Mouse (Mus musculus) midbrain, embryonic 16.5 days (tissue): ENCODE measurements around the gene Preb. TPM values are rescaled to one million over a fixed set of nuclear protein-coding genes. Genes with fewer than 3 reads are reported as not detected.

Experiments used
- ATAC-seq: fragments of 200-750 bp; cut with Nextera tagmentation; 2 replicates; pipeline ENCODE4 v1.8.0; 2017; ENCODE audit warnings: moderate TSS enrichment
- H3K27ac ChIP-seq: fragments of 300-500 bp; sonication (generic); 2 replicates; pipeline ENCODE4 v1.5.1; 2014; ENCODE audit warnings: mild to moderate bottlenecking, low read length, mixed read lengths
- H3K27me3 ChIP-seq: fragments of 300-500 bp; sonication (generic); 2 replicates; pipeline ENCODE4 v1.6.1; 2014; ENCODE audit warnings: low read depth, low read length, mixed read lengths; ENCODE audit not compliant: control insufficient read depth, insufficient read depth
- H3K36me3 ChIP-seq: fragments of 300-500 bp; sonication (generic); 2 replicates; pipeline ENCODE4 v1.6.1; 2014; ENCODE audit warnings: mild to moderate bottlenecking, low read length, moderate library complexity, mixed read lengths; ENCODE audit not compliant: control insufficient read depth, insufficient read depth
- H3K4me1 ChIP-seq: fragments of 300-500 bp; sonication (generic); 2 replicates; pipeline ENCODE4 v1.6.1; 2014; ENCODE audit warnings: mild to moderate bottlenecking, low read length, mixed read lengths; ENCODE audit not compliant: control insufficient read depth, insufficient read depth
- H3K4me2 ChIP-seq: fragments of 300-500 bp; sonication (generic); 2 replicates; pipeline ENCODE4 v1.6.1; 2014; ENCODE audit warnings: mild to moderate bottlenecking, low read length, mixed read lengths
- H3K4me3 ChIP-seq: fragments of 300-500 bp; sonication (generic); 2 replicates; pipeline ENCODE4 v1.5.1; 2014; ENCODE audit warnings: low read depth, mild to moderate bottlenecking, low read length, moderate library complexity, mixed read lengths
- H3K9ac ChIP-seq: fragments of 300-500 bp; sonication (generic); 2 replicates; pipeline ENCODE4 v1.6.1; 2014; ENCODE audit warnings: low read depth, low read length, mixed read lengths
- H3K9me3 ChIP-seq: fragments of 300-500 bp; sonication (generic); replicated peaks from 2 replicates; pipeline ENCODE4 v1.6.1; 2014; ENCODE audit warnings: mild to moderate bottlenecking, low read length, mixed read lengths; ENCODE audit not compliant: control insufficient read depth, poor library complexity, severe bottlenecking
- WGBS: fragments of 180-500 bp; shearing (Covaris S2); extraction: QIAGEN DNeasy Blood & Tissue Kit; methylation state at CpG from one replicate; pipeline ENCODE4 v1.1.7; 2014; 5-methylcytosine and 5-hydroxymethylcytosine counted together
- polyA plus RNA-seq: library from polyadenylated mRNA; unstranded; fragments of >200 nt; fragmentation: Nextera tagmentation; extraction: Ambion mirVana; gene quantifications from 2 replicates; pipeline ENCODE4 v1.2.1, GENCODE M21; 2015

The Preb gene
- polyA plus RNA-seq, 1 experiment from 2014 or later, result 102 TPM

DNA sequence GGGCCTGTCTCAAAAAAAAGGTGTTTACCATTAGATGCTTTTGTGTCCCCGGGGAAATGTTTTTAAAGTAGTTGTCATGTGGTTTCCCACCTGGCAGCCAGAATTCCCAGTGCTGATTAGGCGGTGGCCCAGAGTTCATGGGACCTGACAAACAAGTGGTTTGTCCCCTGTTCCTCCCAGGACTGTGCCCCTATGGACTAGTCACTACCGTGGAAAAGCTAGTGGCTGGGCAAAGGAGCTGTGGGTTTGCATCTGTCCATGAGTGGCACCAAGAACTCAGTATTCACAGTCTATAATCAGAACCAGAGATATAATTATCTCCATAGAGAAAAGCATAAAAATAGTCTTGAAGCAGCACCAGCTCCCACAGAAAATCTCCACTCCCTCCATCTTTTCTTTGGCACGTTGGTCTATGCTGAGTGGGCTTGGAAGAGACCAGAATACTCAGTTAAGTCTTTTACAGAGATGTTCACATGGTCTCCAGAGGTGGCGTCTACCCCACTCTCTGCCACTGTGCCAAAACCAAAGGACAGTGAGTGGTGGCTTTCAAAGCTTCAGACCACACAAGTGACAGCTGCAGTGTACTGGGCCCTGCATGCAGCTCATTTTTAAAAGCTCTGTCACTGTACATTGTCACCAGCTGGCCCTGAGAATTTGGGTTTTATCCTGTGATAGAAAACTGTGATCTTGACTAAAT is 33.0 kb upstream of the Preb start:
- no peaks in the 10 kb centered on the region for H3K36me3 ChIP-seq
- no peaks in the 10 kb centered on the region for H3K4me1 ChIP-seq
- no peak overlapping the region for H3K9ac ChIP-seq
- H3K4me3 ChIP-seq, result no peak overlapping the region
- WGBS, result 73% methylated on average over 5 of the region's 5 CpGs
- no peak for ATAC-seq
- no peaks in the 10 kb centered on the region; the same call in 1 of the 2 replicates for H3K9me3 ChIP-seq
- H3K27me3 ChIP-seq, result no peaks in the 10 kb centered on the region
- no peak overlapping the region for H3K4me2 ChIP-seq
- H3K27ac ChIP-seq, result no peak overlapping the region

GRCm38 (mm10) chr5:30982357-30982756 is 22.2 kb upstream of the Preb start:
- Histone ChIP-seq H3K4me3 (no peak overlapping the region), H3K27me3 (no peaks in the 10 kb centered on the region), H3K9ac (no peak overlapping the region), H3K27ac (no peak overlapping the region), H3K9me3 (no peaks in the 10 kb centered on the region), H3K4me2 (no peak overlapping the region), H3K4me1 (no peaks in the 10 kb centered on the region), H3K36me3 (no peaks in the 10 kb centered on the region)
- 19% methylated on average over 2 of the region's 2 CpGs for WGBS
- ATAC-seq, result no peak

GRCm38 (mm10) chr5:30974870-30975656 is 14.9 kb upstream of the Preb start:
- H3K9me3 ChIP-seq, result no peaks in the 10 kb centered on the region
- no peak overlapping the region for H3K9ac ChIP-seq
- H3K36me3 ChIP-seq, result no peaks in the 10 kb centered on the region
- no peak for ATAC-seq
- H3K4me2 ChIP-seq, result no peak overlapping the region
- no peak overlapping the region for H3K4me3 ChIP-seq
- H3K27ac ChIP-seq, result no peak overlapping the region
- no peaks in the 10 kb centered on the region for H3K27me3 ChIP-seq
- no peaks in the 10 kb centered on the region for H3K4me1 ChIP-seq
- WGBS, result 75% methylated on average over 9 of the region's 9 CpGs

DNA sequence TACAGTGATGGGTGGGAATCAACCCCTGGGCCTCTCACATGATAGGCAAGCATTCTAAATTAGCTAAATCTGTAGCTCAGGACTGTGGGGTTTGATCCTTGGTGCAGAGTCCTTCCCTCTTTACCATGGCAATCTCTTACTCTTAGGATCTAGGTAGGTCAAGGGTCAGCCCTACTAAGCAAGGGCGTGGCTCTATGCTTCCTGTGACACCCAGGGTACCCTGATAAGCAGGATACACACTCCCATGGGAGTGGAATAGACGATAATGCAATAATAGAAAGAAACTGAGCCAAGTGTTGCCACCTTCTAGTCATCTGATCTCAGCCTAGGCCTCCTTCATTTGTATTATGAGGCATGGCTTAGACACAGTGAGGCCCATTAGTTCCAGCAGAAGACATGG is 9.3 kb upstream of the Preb start:
- H3K4me2 ChIP-seq, result no peak overlapping the region
- no peak overlapping the region for H3K9ac ChIP-seq
- H3K36me3 ChIP-seq, result no peaks in the 10 kb centered on the region
- H3K4me1 ChIP-seq, result no peaks in the 10 kb centered on the region
- no peaks in the 10 kb centered on the region for H3K27me3 ChIP-seq
- H3K4me3 ChIP-seq, result no peak overlapping the region
- no peaks in the 10 kb centered on the region for H3K9me3 ChIP-seq
- H3K27ac ChIP-seq, result no peak overlapping the region
- 68% methylated on average over 2 of the region's 2 CpGs for whole genome bisulfite sequencing
- ATAC-seq, result no peak

GRCm38 (mm10) chr5:30968416-30968815 is 8.3 kb upstream of the Preb start, which contains the start of gene Tcf23:
Gene Tcf23, plus strand, starts transcription at chr5:30968662.
- no peak within 1 kb of the TSS for H3K9ac ChIP-seq
- no peaks in the 10 kb centered on the region for H3K36me3 ChIP-seq
- H3K9me3 ChIP-seq, result no peaks in the 10 kb centered on the region
- 0 out of 2 replicates have a peak, but pooled peaks cover 2% of the 10 kb centered on the region for H3K27me3 ChIP-seq
- WGBS, result 70% methylated on average over 8 of the region's 8 CpGs
- no peak within 1 kb of the TSS for H3K4me3 ChIP-seq
- H3K4me1 ChIP-seq, result no peaks in the 10 kb centered on the region
- no peak for ATAC-seq
- no peak within 1 kb of the TSS for H3K4me2 ChIP-seq
- H3K27ac ChIP-seq, result no peak within 1 kb of the TSS

DNA sequence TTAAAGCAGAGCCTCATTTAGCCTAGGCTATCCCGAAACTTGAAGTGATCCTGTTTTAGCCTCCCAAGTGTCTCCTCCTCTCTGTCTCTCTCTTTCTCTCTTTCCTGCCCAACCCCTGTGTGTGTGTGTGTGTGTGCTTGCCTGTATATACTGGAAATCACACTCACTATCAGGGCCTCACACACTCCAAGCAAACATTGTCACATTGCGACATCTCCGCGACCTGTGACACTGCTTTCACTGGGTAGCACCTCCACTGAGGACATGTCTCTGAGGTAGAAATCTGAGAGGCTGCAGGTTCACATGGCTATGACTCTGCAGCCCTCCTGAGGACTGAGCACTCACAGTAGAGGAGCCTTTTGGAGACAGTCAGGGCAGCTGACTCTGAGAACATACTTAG is 6.0 kb upstream of the Preb start:
- H3K9me3 ChIP-seq, result no peaks in the 10 kb centered on the region
- no peak for ATAC-seq
- H3K9ac ChIP-seq, result no peak overlapping the region
- H3K4me1 ChIP-seq, result no peaks in the 10 kb centered on the region
- 0 out of 2 replicates have a peak, but pooled peaks cover 3% of the 10 kb centered on the region for H3K27me3 ChIP-seq
- 94% methylated on average over 4 of the region's 4 CpGs for WGBS
- H3K4me2 ChIP-seq, result no peak overlapping the region
- no peaks in the 10 kb centered on the region for H3K36me3 ChIP-seq
- no peak overlapping the region for H3K27ac ChIP-seq
- no peak overlapping the region for H3K4me3 ChIP-seq

DNA sequence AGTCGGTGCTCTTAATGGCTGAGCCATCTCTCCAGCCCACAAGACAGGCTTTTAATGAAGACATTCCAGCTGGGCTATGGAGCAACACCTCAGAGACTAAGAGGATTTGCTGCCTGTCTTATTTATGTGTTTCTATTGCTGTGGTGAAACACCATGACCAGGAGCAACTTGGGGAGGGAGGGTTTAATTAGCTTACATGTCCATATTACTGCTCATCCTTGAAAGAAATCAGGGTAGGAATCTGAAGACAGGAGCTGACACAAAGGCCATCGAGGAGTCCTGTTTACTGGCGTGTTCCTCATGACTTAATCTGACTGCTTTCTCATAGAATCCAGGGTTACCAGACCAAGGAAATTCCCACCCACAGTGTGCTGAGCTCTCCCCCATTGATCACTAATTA is 3.8 kb upstream of the Preb start:
- 33% methylated on average over 3 of the region's 3 CpGs for WGBS
- no peak overlapping the region for H3K4me3 ChIP-seq
- no peak overlapping the region for H3K4me2 ChIP-seq
- no peaks in the 10 kb centered on the region for H3K36me3 ChIP-seq
- 0 out of 2 replicates have a peak, but pooled peaks cover 3% of the 10 kb centered on the region for H3K27me3 ChIP-seq
- no peaks in the 10 kb centered on the region for H3K9me3 ChIP-seq
- H3K4me1 ChIP-seq, result peaks cover 9% of the 10 kb centered on the region
- no peak overlapping the region for H3K9ac ChIP-seq
- no peak overlapping the region for H3K27ac ChIP-seq
- no peak for ATAC-seq

GRCm38 (mm10) chr5:30961545-30962505 is 1.7 kb upstream of the Preb start:
- H3K4me2 ChIP-seq, result no peak overlapping the region
- ATAC-seq, result no peak

More at GRCm38 (mm10) chr5:30961545-30962505, 1.7 kb upstream of the Preb start:
- WGBS, result 78% methylated on average over 10 of the region's 10 CpGs
- Histone ChIP-seq H3K27ac (no peak overlapping the region), H3K27me3 (0 out of 2 replicates have a peak, but pooled peaks cover 3% of the 10 kb centered on the region), H3K9ac (no peak overlapping the region), H3K9me3 (no peaks in the 10 kb centered on the region), H3K36me3 (peaks cover 5% of the 10 kb centered on the region), H3K4me1 (peaks cover 26% of the 10 kb centered on the region), H3K4me3 (no peak overlapping the region)
